Mouse (Mus musculus): Measurements from ENCODE around the gene Actl10. TPM values are rescaled to one million over a fixed set of nuclear protein-coding genes. Genes with fewer than 3 reads are reported as not detected.

Actl10 gene
- total and polyA plus RNA-seq, 3 experiments = 0.35 to 0.79 TPM; not detected in 1

DNA sequence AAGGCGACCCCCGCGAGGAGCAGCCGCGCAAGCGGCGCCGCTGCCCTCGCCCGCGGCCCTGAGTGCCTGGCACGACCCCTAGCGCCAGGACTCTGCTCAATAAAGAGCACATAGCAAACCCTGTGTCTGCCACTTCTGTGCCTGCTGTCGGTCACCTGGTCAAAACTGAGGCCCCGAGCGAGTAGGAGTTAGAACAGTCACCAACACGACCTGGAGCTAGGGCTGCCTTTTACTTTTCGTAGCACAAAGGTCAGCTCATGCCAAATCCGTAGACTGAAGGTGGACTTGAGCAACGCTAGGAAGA is 1.7 kb upstream of the Actl10 start:
- no peak for DNase-seq (ENCODE audit: low read depth, low spot score)
- no peak overlapping the region for H3K4me3 ChIP-seq (ENCODE audit: control insufficient read depth in 1 of 2, insufficient read depth in 1 of 2, low read depth in 2 of 2, low read length in 2 of 2)
- no peak for TF ChIP-seq MXI1 (IDR thresholded peaks at IDR 0.05; ENCODE audit: low read depth, low read length)
- TF ChIP-seq EP300 (IDR thresholded peaks at IDR 0.05; ENCODE audit: low read depth in 1 of 2, low read length in 2 of 2) = no peak
- TF ChIP-seq SMC3 (IDR thresholded peaks at IDR 0.05; ENCODE audit: low read depth, low read length) = no peak
- no peak for TF ChIP-seq GABPA (IDR thresholded peaks at IDR 0.05; ENCODE audit: low read depth, low read length)
- TF ChIP-seq MAX (IDR thresholded peaks at IDR 0.05; ENCODE audit: low read length) = no peak
- no peak for TF ChIP-seq NELFE (IDR thresholded peaks at IDR 0.05; ENCODE audit: low read depth, low read length)
- TF ChIP-seq MYB (IDR thresholded peaks at IDR 0.05; ENCODE audit: low read depth, low read length) = no peak
- no peak for TF ChIP-seq ELF1 (IDR thresholded peaks at IDR 0.05; ENCODE audit: low read depth, low read length)
- TF ChIP-seq HCFC1 (IDR thresholded peaks at IDR 0.05; ENCODE audit: low read depth, low read length) = no peak
- TF ChIP-seq ETS1 (IDR thresholded peaks at IDR 0.05; ENCODE audit: low read depth, low read length) = no peak
- TF ChIP-seq CHD2 (IDR thresholded peaks at IDR 0.05; ENCODE audit: low read length) = no peak
- TF ChIP-seq USF2 (IDR thresholded peaks at IDR 0.05; ENCODE audit: borderline replicate concordance in 1 of 2, insufficient read depth in 1 of 2, low read depth in 1 of 2, low read length in 2 of 2) = no peak
- no peak for TF ChIP-seq USF1 (IDR thresholded peaks at IDR 0.05; ENCODE audit: low read depth, low read length)
- no peak for TF ChIP-seq GATA1 (IDR thresholded peaks at IDR 0.05; ENCODE audit: low read depth, low read length)
- no peak for TF ChIP-seq ZMIZ1 (IDR thresholded peaks at IDR 0.05; ENCODE audit: low read depth, low read length)
- TF ChIP-seq NRF1 (IDR thresholded peaks at IDR 0.05; ENCODE audit: insufficient read depth, low read depth, low read length, poor library complexity, severe bottlenecking) = no peak
- no peak for TF ChIP-seq CTCF (IDR thresholded peaks at IDR 0.05 in 2 of 3, conservative IDR thresholded peaks at IDR 0.05 in 1 of 3; ENCODE audit: control insufficient read depth in 1 of 3, insufficient read depth in 1 of 3, low read depth in 2 of 3, low read length in 3 of 3, poor library complexity in 1 of 3, severe bottlenecking in 1 of 3)
- H3K79me2 ChIP-seq (ENCODE audit: control insufficient read depth, insufficient read depth, low read length, poor library complexity) = no peaks in the 10 kb centered on the region
- no peaks in the 10 kb centered on the region for H3K9me3 ChIP-seq (replicated peaks; ENCODE audit: insufficient read depth, low read length)
- H3K9ac ChIP-seq (ENCODE audit: control insufficient read depth, low read depth, low read length, poor library complexity, severe bottlenecking) = no peak overlapping the region
- no peaks in the 10 kb centered on the region; a peak in 1 of 4 replicates for H3K36me3 ChIP-seq (ENCODE audit: control insufficient read depth in 1 of 2, insufficient read depth in 2 of 2, low read length in 2 of 2)
- no peaks in the 10 kb centered on the region for H3K4me1 ChIP-seq (ENCODE audit: control insufficient read depth in 1 of 2, insufficient read depth in 2 of 2, low read length in 2 of 2)
- no peak overlapping the region for H3K27ac ChIP-seq (ENCODE audit: control insufficient read depth, low read depth, low read length)
- H3K27me3 ChIP-seq (ENCODE audit: control insufficient read depth in 1 of 2, insufficient read depth in 2 of 2, low read length in 2 of 2) = no peaks in the 10 kb centered on the region

DNA sequence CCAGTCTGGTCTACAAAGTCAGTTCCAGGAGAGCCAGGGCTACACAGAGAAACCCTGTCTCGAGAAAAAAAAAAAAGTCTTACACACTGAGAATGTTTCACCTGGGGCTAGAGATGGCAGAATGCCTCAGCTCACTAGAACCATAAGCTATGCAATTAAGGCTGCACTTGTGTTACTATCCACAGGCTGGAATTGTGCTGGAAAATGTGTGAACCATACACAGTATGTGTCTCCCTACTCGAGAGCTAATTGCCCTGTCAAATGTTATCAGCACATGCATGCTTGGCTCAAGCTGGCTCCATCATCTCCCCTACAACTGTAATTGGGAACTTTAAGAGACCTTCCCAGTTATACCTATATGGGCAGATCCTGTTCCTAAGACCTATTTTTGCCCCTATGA is 639 bp upstream of the Actl10 start:
- H3K9me3 ChIP-seq (replicated peaks; ENCODE audit: insufficient read depth, low read length) = no peaks in the 10 kb centered on the region
- TF ChIP-seq RCOR1 (IDR thresholded peaks at IDR 0.05; ENCODE audit: low read depth, low read length) (no peak), MAX (IDR thresholded peaks at IDR 0.05; ENCODE audit: low read length) (no peak), HCFC1 (IDR thresholded peaks at IDR 0.05; ENCODE audit: low read depth, low read length) (no peak), MEF2A (IDR thresholded peaks at IDR 0.05; ENCODE audit: extremely low read depth, insufficient replicate concordance, low read depth, low read length, poor library complexity, severe bottlenecking) (no peak), UBTF (IDR thresholded peaks at IDR 0.05; ENCODE audit: borderline replicate concordance, insufficient read depth, low read depth, low read length) (no peak)
- H3K27me3 ChIP-seq (ENCODE audit: control insufficient read depth in 1 of 2, insufficient read depth in 2 of 2, low read length in 2 of 2) = no peaks in the 10 kb centered on the region
- H3K4me1 ChIP-seq (ENCODE audit: control insufficient read depth in 1 of 2, insufficient read depth in 2 of 2, low read length in 2 of 2) = no peaks in the 10 kb centered on the region
- no peak for DNase-seq (ENCODE audit: low read depth, low spot score)
- no peak overlapping the region for H3K9ac ChIP-seq (ENCODE audit: control insufficient read depth, low read depth, low read length, poor library complexity, severe bottlenecking)
- no peaks in the 10 kb centered on the region for H3K79me2 ChIP-seq (ENCODE audit: control insufficient read depth, insufficient read depth, low read length, poor library complexity)
- no peaks in the 10 kb centered on the region; a peak in 1 of 4 replicates for H3K36me3 ChIP-seq (ENCODE audit: control insufficient read depth in 1 of 2, insufficient read depth in 2 of 2, low read length in 2 of 2)
- no peak overlapping the region for H3K4me3 ChIP-seq (ENCODE audit: control insufficient read depth in 1 of 2, insufficient read depth in 1 of 2, low read depth in 2 of 2, low read length in 2 of 2)
- no peak overlapping the region for H3K27ac ChIP-seq (ENCODE audit: control insufficient read depth, low read depth, low read length)

Measured in MEL (cell line).